Mouse (Mus musculus) E14TG2a.4 (cell line): ENCODE measurements around the gene Dyrk2.

Experiments
- CTCF ChIP-seq: conservative IDR thresholded peaks from 2 replicates; pipeline ENCODE4 v1.5.1; 2014; ENCODE audit warnings: low read length
- NANOG ChIP-seq: IDR thresholded peaks from 2 replicates; pipeline ENCODE4 v1.6.1; 2014; ENCODE audit warnings: borderline replicate concordance, low read length, mixed read lengths

GRCm38 (mm10) chr10:118810908-118811711 lies 58.9 kb downstream of the Dyrk2 start:
- TF ChIP-seq CTCF (no peak), NANOG (no peak)
